Mouse (Mus musculus) large intestine, adult 2 months (tissue): ENCODE measurements around the gene Vmn1r65. TPM values are rescaled to one million over a fixed set of nuclear protein-coding genes. Genes with fewer than 3 reads are reported as not detected.
"Not testable (repeated sequence)": the region's sequence is repeated elsewhere in the genome, so short reads cannot be mapped to it uniquely, and the experiment has no call there.

ENCODE experiments used
- DNase-seq: peaks from one replicate; pipeline ENCODE4 v3.0.0-alpha.2; 2012; ENCODE audit warnings: low read depth, low spot score
- WGBS: fragments of 180-500 bp; shearing (Covaris S2); methylation state at CpG from one replicate; pipeline ENCODE4 v1.1.7; 2018; 5-methylcytosine and 5-hydroxymethylcytosine counted together
- polyA plus RNA-seq: library from polyadenylated mRNA; depleted of rRNA; stranded (reverse); fragments of >200 nt; gene quantifications from 2 replicates; pipeline ENCODE4 v1.2.3, GENCODE M21; 2012; rRNA removed

Vmn1r65 gene
- not detected in 2 replicates for polyA plus RNA-seq

DNA sequence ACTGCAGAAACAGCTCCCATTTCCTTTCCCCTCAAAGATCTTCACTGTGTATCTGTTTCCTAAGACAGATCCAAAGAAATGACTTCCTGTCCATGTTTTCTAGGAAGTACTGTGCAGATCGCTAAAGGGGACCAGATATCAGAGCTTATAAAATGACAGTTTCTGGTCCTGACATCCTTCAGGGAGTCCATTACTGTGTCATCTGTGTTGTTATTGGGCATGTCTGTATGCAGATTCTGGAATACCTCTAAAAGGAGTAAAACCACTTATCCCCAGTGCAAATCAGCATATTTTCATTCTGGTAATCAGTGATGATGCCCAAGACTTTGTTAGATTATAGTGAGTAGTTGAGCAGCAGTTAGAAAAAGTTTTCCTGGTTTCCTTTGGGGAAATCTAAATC is at the start of gene Vmn1r65:
TSS of gene Vmn1r65 (minus strand) at position 101 of the 400 bp plus-strand sequence.
- no peak for DNase-seq
- 86% methylated on average over 1 of the region's 1 CpGs for WGBS

DNA sequence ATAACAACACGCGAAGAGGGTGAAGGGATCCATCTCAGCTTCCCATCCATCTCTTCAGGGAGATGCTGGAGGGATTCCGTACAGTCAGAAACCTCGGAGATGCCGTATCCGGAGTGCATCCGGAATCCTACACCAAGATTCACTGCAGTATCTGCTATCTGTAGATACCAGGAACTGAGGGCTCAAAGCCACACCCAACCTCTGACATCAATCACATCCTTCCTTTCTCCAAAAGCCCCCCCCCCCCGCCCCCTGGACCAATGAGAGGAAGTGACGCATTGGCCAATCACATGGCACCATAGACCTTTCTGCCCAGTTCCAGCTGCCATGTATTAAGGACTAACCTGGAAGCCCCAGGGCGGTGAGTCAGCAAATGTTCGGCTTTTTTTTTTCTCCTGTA is 34.1 kb upstream of the Vmn1r65 start, which contains the start of gene Nlrp4c:
TSS of gene Nlrp4c (plus strand) at position 301 of the 400 bp plus-strand sequence.
- no peak for DNase-seq
- 87% methylated on average over 11 of the region's 11 CpGs for WGBS

DNA sequence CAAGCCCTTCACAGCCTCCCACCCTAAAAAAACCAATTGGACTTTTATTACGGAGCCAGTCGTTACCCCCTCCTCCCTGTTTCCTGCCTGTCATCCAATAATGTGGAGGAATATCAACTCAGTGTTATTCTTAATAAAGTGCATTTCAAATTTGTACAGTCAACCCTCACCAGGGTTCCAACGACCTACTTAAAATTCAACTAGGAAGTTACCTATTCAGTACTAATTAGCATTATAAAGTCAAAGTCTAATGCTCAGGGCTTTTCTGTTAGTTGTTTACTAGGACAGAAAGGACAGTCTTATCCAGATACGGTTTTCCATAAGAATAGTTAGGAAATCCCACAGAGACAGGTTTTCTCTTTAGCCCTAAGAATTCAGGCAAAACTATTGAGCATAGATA is 28.4 kb downstream of the Vmn1r65 start:
- DNase-seq, result not testable (repeated sequence)
- WGBS, result 91% methylated on average over 4 of the region's 4 CpGs

DNA sequence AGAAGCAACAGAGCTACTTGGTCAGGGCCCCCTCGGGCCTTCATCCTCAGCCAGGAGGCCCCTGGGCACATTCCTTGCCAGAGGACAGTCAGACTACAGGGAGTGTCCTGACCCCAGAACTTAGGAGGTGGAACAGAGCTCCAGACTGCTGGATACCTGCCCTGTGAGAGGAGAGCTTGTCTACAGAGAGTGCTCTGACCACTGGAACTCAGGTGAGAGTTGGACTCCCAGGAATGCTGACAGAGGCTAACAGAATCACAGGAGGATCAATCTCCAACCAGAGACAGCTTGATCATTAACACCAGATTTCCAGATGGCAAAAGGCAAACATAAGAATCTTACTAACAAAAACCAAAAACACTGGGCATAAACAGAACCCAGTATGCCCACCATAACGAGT is 38.3 kb downstream of the Vmn1r65 start:
- 68% methylated on average over 2 of the region's 2 CpGs for WGBS
- DNase-seq, result not testable (repeated sequence)

Other genes with a start within 250 kb of the Vmn1r65 start
- gene Vmn1r63, start 205.6 kb downstream of the Vmn1r65 start, polyA plus RNA-seq, result not detected in 2 replicates
- gene Vmn1r64, start 126.5 kb downstream of the Vmn1r65 start, polyA plus RNA-seq, result not detected in 2 replicates
- not detected in 2 replicates for gene Nlrp4c, start 34.2 kb upstream of the Vmn1r65 start, polyA plus RNA-seq
- 33.6 and 45.2 TPM in 2 replicates for gene Zfp787, start 145.0 kb upstream of the Vmn1r65 start, polyA plus RNA-seq
- gene Zfp444, start 161.2 kb upstream of the Vmn1r65 start, polyA plus RNA-seq, result 15.1 and 17.8 TPM in 2 replicates
- 0.15 TPM in 1 of 2 replicates, not detected in the other for gene Galp, start 186.1 kb upstream of the Vmn1r65 start, polyA plus RNA-seq
- not detected in 2 replicates for gene Zscan5b, start 211.3 kb upstream of the Vmn1r65 start, polyA plus RNA-seq
- 0.31 and 0.45 TPM in 2 replicates for gene Epp13, start 241.7 kb upstream of the Vmn1r65 start, polyA plus RNA-seq